Mouse (Mus musculus) forebrain, embryonic 11.5 days (tissue): ENCODE measurements at regions not wholly inside any gene's neighbourhood (a gene's known extent, or its start where the extent isn't known, plus 50 kb on each side); places are given as distances from the start of the nearest gene placed in this dataset.

ENCODE experiments used
- ATAC-seq: fragments of 200-750 bp; cut with Nextera tagmentation; replicated peaks from 2 replicates; pipeline ENCODE4 v1.8.0; 2017; ENCODE audit warnings: moderate TSS enrichment; ENCODE audit not compliant: low FRiP score
- DNase-seq: peaks from one replicate; pipeline ENCODE4 v3.0.0-alpha.2; 2017; ENCODE audit warnings: low spot score
- H3K27ac ChIP-seq: fragments of 300-500 bp; sonication (generic); 2 replicates; pipeline ENCODE4 v1.5.1; 2014; ENCODE audit warnings: low read depth, low read length
- H3K27me3 ChIP-seq: fragments of 300-500 bp; sonication (generic); 2 replicates; pipeline ENCODE4 v1.6.1; 2014; ENCODE audit warnings: mild to moderate bottlenecking, low read length, mixed read lengths; ENCODE audit not compliant: control insufficient read depth, insufficient read depth
- H3K36me3 ChIP-seq: fragments of 300-500 bp; sonication (generic); 2 replicates; pipeline ENCODE4 v1.6.1; 2014; ENCODE audit warnings: mild to moderate bottlenecking, low read length, moderate library complexity, mixed read lengths; ENCODE audit not compliant: control insufficient read depth, insufficient read depth
- H3K4me1 ChIP-seq: fragments of 300-500 bp; sonication (generic); replicated peaks from 2 replicates; pipeline ENCODE4 v1.6.1; 2014; ENCODE audit warnings: low read length, mixed read lengths; ENCODE audit not compliant: control insufficient read depth, insufficient read depth
- H3K4me2 ChIP-seq: fragments of 300-500 bp; sonication (generic); 2 replicates; pipeline ENCODE4 v1.6.1; 2014; ENCODE audit warnings: low read depth, mild to moderate bottlenecking, low read length, moderate library complexity, mixed read lengths; ENCODE audit not compliant: severe bottlenecking
- H3K4me3 ChIP-seq: fragments of 300-500 bp; sonication (generic); 2 replicates; pipeline ENCODE4 v1.5.1; 2014; ENCODE audit warnings: low read depth, low read length
- H3K9ac ChIP-seq: fragments of 300-500 bp; sonication (generic); 2 replicates; pipeline ENCODE4 v1.6.1; 2014; ENCODE audit warnings: low read length
- H3K9me3 ChIP-seq: fragments of 300-500 bp; sonication (generic); 2 replicates; pipeline ENCODE4 v1.6.1; 2016; ENCODE audit warnings: low read length, mixed read lengths; ENCODE audit not compliant: control insufficient read depth
- WGBS: fragments of 180-500 bp; shearing (Covaris S2); extraction: QIAGEN DNeasy Blood & Tissue Kit; methylation state at CpG from one replicate; pipeline ENCODE4 v1.1.7; 2014; 5-methylcytosine and 5-hydroxymethylcytosine counted together

DNA sequence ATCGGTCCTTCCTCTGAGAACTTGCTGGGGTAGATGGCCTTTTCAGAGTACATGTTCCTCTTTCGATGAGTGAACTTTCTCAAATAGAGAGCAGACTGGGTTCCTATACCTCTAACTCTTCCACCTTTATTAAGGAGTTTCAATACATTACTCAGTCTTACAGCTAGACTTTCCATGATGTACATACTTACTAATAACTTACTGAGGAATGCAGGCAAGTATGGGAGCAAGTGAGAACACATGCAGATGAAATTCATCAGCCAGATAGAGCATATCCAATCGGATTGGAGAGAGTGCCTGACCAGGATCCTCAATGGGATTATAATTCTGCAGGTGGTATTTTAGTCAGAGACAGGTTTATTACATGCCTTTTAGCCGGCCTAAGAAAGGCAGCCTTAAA lies 292.2 kb upstream of the Large1 start:
- ATAC-seq = no peak
- H3K27me3 ChIP-seq = no peaks in the 10 kb centered on the region
- WGBS = 85% methylated on average over 4 of the region's 4 CpGs

DNA sequence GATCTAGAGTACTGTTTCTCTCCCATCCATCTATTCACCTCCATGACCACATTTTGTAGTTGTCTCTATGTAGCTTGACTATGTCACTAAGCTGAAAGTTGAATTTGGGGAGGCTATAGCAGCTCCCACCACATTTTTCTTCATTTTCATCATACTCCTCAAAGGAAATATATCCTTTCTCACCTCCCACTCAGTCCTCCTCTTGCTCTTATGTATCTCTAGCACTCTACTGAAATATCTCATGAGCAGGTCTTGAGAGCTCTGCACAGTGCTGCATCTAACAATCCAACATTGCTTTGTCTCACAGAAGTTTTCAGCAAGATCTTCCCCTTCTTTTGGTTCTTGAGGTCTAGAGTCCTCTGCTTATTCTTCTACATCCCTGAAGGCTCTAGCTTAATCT lies 273.5 kb upstream of the Large1 start:
- Histone ChIP-seq H3K4me2 (no peak overlapping the region), H3K9me3 (no peaks in the 10 kb centered on the region), H3K27ac (no peak overlapping the region), H3K27me3 (no peaks in the 10 kb centered on the region), H3K9ac (no peak overlapping the region), H3K4me1 (no peaks in the 10 kb centered on the region), H3K36me3 (no peaks in the 10 kb centered on the region), H3K4me3 (no peak overlapping the region)
- no peak for DNase-seq
- no peak for ATAC-seq

More for the DNA sequence above, 292.2 kb upstream of the Large1 start:
- Histone ChIP-seq H3K4me2 (no peak overlapping the region), H3K4me1 (no peaks in the 10 kb centered on the region), H3K36me3 (no peaks in the 10 kb centered on the region), H3K27ac (no peak overlapping the region), H3K9me3 (no peaks in the 10 kb centered on the region), H3K9ac (no peak overlapping the region), H3K4me3 (no peak overlapping the region)
- DNase-seq = no peak

GRCm38 (mm10) chr8:73618946-73619345 lies 265.6 kb upstream of the Large1 start:
- DNase-seq (peak; percentile 50), ATAC-seq (peak; percentile 61; the same call in 1 of the 2 replicates)
- 82% methylated on average over 1 of the region's 1 CpGs for WGBS
- Histone ChIP-seq H3K4me3 (no peak overlapping the region), H3K4me2 (no peak overlapping the region), H3K9me3 (peaks cover 5% of the 10 kb centered on the region), H3K4me1 (no peaks in the 10 kb centered on the region), H3K9ac (no peak overlapping the region), H3K27me3 (no peaks in the 10 kb centered on the region), H3K27ac (no peak overlapping the region), H3K36me3 (no peaks in the 10 kb centered on the region)

GRCm38 (mm10) chr8:73614631-73615030 lies 261.3 kb upstream of the Large1 start:
- Histone ChIP-seq H3K36me3 (no peaks in the 10 kb centered on the region), H3K4me2 (no peak overlapping the region), H3K4me3 (no peak overlapping the region), H3K9ac (no peak overlapping the region), H3K9me3 (peaks cover 5% of the 10 kb centered on the region), H3K27me3 (no peaks in the 10 kb centered on the region), H3K4me1 (no peaks in the 10 kb centered on the region), H3K27ac (no peak overlapping the region)
- WGBS = 80% methylated on average over 2 of the region's 2 CpGs
- ATAC-seq (no peak), DNase-seq (no peak)

DNA sequence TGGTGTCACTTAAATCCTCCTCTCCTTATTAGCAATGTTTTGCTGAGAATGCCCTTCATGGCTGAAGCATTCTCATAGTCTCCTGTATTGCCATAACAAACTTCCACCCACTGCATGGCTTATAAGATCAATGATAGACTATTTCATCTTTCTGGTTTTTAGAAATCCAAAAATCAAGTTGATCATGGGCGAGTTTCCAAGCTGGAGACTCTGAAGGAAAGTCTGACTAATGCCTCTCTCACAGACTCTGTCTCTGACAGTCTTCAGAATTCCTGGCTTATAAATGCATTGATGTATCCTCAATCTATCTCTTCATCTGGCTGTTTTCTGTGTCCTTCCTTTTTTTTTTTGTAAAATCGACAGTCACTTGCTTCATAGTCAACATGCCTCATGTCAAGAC lies 260.8 kb upstream of the Large1 start:
- no peaks in the 10 kb centered on the region for H3K36me3 ChIP-seq
- no peaks in the 10 kb centered on the region for H3K4me1 ChIP-seq
- H3K9me3 ChIP-seq = peaks cover 4% of the 10 kb centered on the region
- no peak overlapping the region for H3K27ac ChIP-seq
- DNase-seq (no peak), ATAC-seq (no peak)
- H3K4me2 ChIP-seq = no peak overlapping the region
- no peak overlapping the region for H3K9ac ChIP-seq
- no peaks in the 10 kb centered on the region for H3K27me3 ChIP-seq
- 63% methylated on average over 2 of the region's 2 CpGs for WGBS
- no peak overlapping the region for H3K4me3 ChIP-seq

DNA sequence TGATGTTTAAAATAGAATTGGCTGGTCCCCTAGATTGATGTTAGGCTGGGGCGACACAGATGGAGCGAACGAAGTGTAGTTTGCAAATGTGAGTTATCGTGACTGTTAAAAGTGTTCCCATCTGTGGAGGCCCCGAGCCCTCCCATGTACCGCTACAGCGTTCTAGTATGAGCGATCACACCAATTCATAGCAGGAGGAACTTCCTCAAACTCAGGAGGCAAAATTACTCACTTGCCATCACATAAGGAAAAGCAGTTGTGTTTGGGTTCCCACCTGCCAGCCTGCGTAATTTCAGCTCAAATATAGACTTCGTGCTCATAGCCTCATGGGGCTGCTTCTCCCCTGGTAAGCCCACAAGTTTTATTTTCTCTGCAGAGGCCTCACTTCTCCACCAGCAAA lies 258.2 kb upstream of the Large1 start:
- H3K4me1 ChIP-seq = no peaks in the 10 kb centered on the region
- no peaks in the 10 kb centered on the region for H3K36me3 ChIP-seq
- ATAC-seq = no peak
- H3K9me3 ChIP-seq = no peaks in the 10 kb centered on the region
- no peaks in the 10 kb centered on the region for H3K27me3 ChIP-seq
- WGBS = 94% methylated on average over 10 of the region's 10 CpGs
- H3K27ac ChIP-seq = no peak overlapping the region
- H3K4me3 ChIP-seq = no peak overlapping the region
- no peak overlapping the region for H3K4me2 ChIP-seq
- no peak overlapping the region for H3K9ac ChIP-seq
- no peak for DNase-seq

DNA sequence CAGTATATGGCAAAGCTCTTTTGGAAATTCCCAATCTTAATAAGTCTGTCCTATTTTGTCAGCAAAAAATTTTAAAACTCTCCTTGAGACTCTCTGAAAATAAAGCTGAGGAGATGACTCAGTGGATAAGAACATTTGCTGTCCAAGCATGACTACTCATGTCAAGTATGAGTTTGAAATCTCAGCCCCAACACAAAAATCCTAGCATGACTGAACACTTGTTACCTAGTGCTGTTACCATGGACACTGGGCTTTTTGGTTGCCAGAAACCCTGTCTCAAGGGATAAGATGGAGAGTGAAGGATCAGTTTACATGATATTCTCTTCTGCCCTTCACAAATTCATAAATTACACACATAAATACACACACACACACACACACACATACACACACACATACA lies 217.3 kb upstream of the Large1 start:
- ATAC-seq (no peak), DNase-seq (no peak)
- no peak overlapping the region for H3K9ac ChIP-seq
- H3K4me2 ChIP-seq = no peak overlapping the region
- no peaks in the 10 kb centered on the region for H3K4me1 ChIP-seq
- no peak overlapping the region for H3K4me3 ChIP-seq
- no peak overlapping the region for H3K27ac ChIP-seq
- H3K9me3 ChIP-seq = no peaks in the 10 kb centered on the region
- no peaks in the 10 kb centered on the region for H3K36me3 ChIP-seq
- no peaks in the 10 kb centered on the region for H3K27me3 ChIP-seq

GRCm38 (mm10) chr8:73569963-73570362 lies 216.6 kb upstream of the Large1 start:
- H3K36me3 ChIP-seq = no peaks in the 10 kb centered on the region
- H3K4me3 ChIP-seq = no peak overlapping the region
- H3K4me1 ChIP-seq = no peaks in the 10 kb centered on the region
- H3K9me3 ChIP-seq = no peaks in the 10 kb centered on the region
- no peak overlapping the region for H3K9ac ChIP-seq
- no peak overlapping the region for H3K4me2 ChIP-seq
- ATAC-seq (no peak), DNase-seq (no peak)
- H3K27me3 ChIP-seq = no peaks in the 10 kb centered on the region
- H3K27ac ChIP-seq = no peak overlapping the region
